Mouse (Mus musculus) spleen, adult 2 months (tissue): ENCODE data around the gene Efhd2.

Experiments used
- CTCF ChIP-seq: fragments of 200-500 bp; IDR thresholded peaks from 2 replicates; pipeline ENCODE4 v1.5.1; 2011; ENCODE audit warnings: mild to moderate bottlenecking, inconsistent platforms; ENCODE audit not compliant: insufficient read depth, insufficient read length, insufficient replicate concordance; ENCODE audit errors: extremely low read depth
- POLR2A ChIP-seq: fragments of 200-500 bp; IDR thresholded peaks from 2 replicates; pipeline ENCODE4 v1.6.1; 2011; ENCODE audit warnings: low read depth, low read length, inconsistent platforms

GRCm38 (mm10) chr4:141875481-141876108 is 875 bp upstream of the Efhd2 start:
- TF ChIP-seq POLR2A (no peak), CTCF (no peak)
